Mouse (Mus musculus): ENCODE results near the gene Dnm2. TPM values are rescaled to one million over a fixed set of nuclear protein-coding genes. Genes with fewer than 3 reads are reported as not detected.
A peak's percentile ranks its signal among the peaks of the same experiment; 100 is the strongest.

Dnm2 gene
- 53.9 and 65.9 TPM in 2 replicates for total RNA-seq (2017)

- peak; percentile 95 for ATAC-seq (replicated peaks; ENCODE audit: low read depth, poor library complexity, severe bottlenecking)
These were observed at the start of gene Dnm2 for GRCm38 (mm10) chr9:21424631-21425555. Dnm2 (plus strand) TSS chr9:21424908.

- ATAC-seq (replicated peaks; ENCODE audit: low read depth, poor library complexity, severe bottlenecking) = 0 out of 2 replicates have a peak, but pooled peaks have one; percentile 25
These were observed 45.5 kb upstream of the Dnm2 start for GRCm38 (mm10) chr9:21379195-21379594.

- ATAC-seq (replicated peaks; ENCODE audit: low read depth, poor library complexity, severe bottlenecking) = no peak
These were observed 43.8 kb upstream of the Dnm2 start for GRCm38 (mm10) chr9:21380868-21381267.

GRCm38 (mm10) chr9:21383966-21384365 is 40.7 kb upstream of the Dnm2 start:
- ATAC-seq (replicated peaks; ENCODE audit: low read depth, poor library complexity, severe bottlenecking) = no peak

- no peak for ATAC-seq (replicated peaks; ENCODE audit: low read depth, poor library complexity, severe bottlenecking)
These were observed 32.0 kb upstream of the Dnm2 start for GRCm38 (mm10) chr9:21392646-21393175.

- ATAC-seq (replicated peaks; ENCODE audit: low read depth, poor library complexity, severe bottlenecking) = no peak
These were observed 29.0 kb upstream of the Dnm2 start for GRCm38 (mm10) chr9:21395692-21396091.

- ATAC-seq (replicated peaks; ENCODE audit: low read depth, poor library complexity, severe bottlenecking) = no peak
These were observed 27.5 kb upstream of the Dnm2 start for GRCm38 (mm10) chr9:21397170-21397569.

GRCm38 (mm10) chr9:21401042-21401441 is 23.7 kb upstream of the Dnm2 start:
- ATAC-seq (replicated peaks; ENCODE audit: low read depth, poor library complexity, severe bottlenecking) = no peak

GRCm38 (mm10) chr9:21402764-21403253 is 21.9 kb upstream of the Dnm2 start:
- ATAC-seq (replicated peaks; ENCODE audit: low read depth, poor library complexity, severe bottlenecking) = no peak

- ATAC-seq (replicated peaks; ENCODE audit: low read depth, poor library complexity, severe bottlenecking) = no peak
These were observed 21.0 kb upstream of the Dnm2 start for GRCm38 (mm10) chr9:21403745-21404144.

GRCm38 (mm10) chr9:21405525-21405924 is 19.2 kb upstream of the Dnm2 start:
- no peak for ATAC-seq (replicated peaks; ENCODE audit: low read depth, poor library complexity, severe bottlenecking)

GRCm38 (mm10) chr9:21407951-21408350 is 16.8 kb upstream of the Dnm2 start:
- ATAC-seq (replicated peaks; ENCODE audit: low read depth, poor library complexity, severe bottlenecking) = no peak

- no peak for ATAC-seq (replicated peaks; ENCODE audit: low read depth, poor library complexity, severe bottlenecking)
These were observed 16.1 kb upstream of the Dnm2 start for GRCm38 (mm10) chr9:21408624-21409023.

- ATAC-seq (replicated peaks; ENCODE audit: low read depth, poor library complexity, severe bottlenecking) = peak; percentile 54
These were observed 15.0 kb upstream of the Dnm2 start for GRCm38 (mm10) chr9:21409592-21410317.

GRCm38 (mm10) chr9:21411669-21412550 is 12.8 kb upstream of the Dnm2 start, which contains the start of gene Qtrt1:
Qtrt1 (plus strand) TSS chr9:21411837.
- ATAC-seq (replicated peaks; ENCODE audit: low read depth, poor library complexity, severe bottlenecking) = peak; percentile 89

- no peak for ATAC-seq (replicated peaks; ENCODE audit: low read depth, poor library complexity, severe bottlenecking)
These were observed 6.8 kb upstream of the Dnm2 start for GRCm38 (mm10) chr9:21417866-21418265.

GRCm38 (mm10) chr9:21419646-21420045 is 5.1 kb upstream of the Dnm2 start:
- no peak for ATAC-seq (replicated peaks; ENCODE audit: low read depth, poor library complexity, severe bottlenecking)

GRCm38 (mm10) chr9:21425556-21425945 is 843 bp downstream of the Dnm2 start:
- no peak for ATAC-seq (replicated peaks; ENCODE audit: low read depth, poor library complexity, severe bottlenecking)

GRCm38 (mm10) chr9:21426013-21426412 is 1.3 kb downstream of the Dnm2 start:
- no peak for ATAC-seq (replicated peaks; ENCODE audit: low read depth, poor library complexity, severe bottlenecking)

- no peak for ATAC-seq (replicated peaks; ENCODE audit: low read depth, poor library complexity, severe bottlenecking)
These were observed 1.8 kb downstream of the Dnm2 start for GRCm38 (mm10) chr9:21426525-21426924.
